Mouse (Mus musculus) hindbrain, postnatal 0 days (tissue): ENCODE results near the gene Rexo2. TPM values are rescaled to one million over a fixed set of nuclear protein-coding genes. Genes with fewer than 3 reads are reported as not detected.

Experiments used
- ATAC-seq: fragments of 200-750 bp; cut with Nextera tagmentation; 2 replicates; pipeline ENCODE4 v1.8.0; 2017; ENCODE audit warnings: mild to moderate bottlenecking, moderate TSS enrichment, moderate library complexity
- DNase-seq: peaks from one replicate; pipeline ENCODE4 v3.0.0-alpha.2; 2015; ENCODE audit warnings: low spot score
- H3K27ac ChIP-seq: fragments of 300-500 bp; sonication (generic); 2 replicates; pipeline ENCODE4 v1.5.1; 2014; ENCODE audit warnings: mild to moderate bottlenecking
- H3K27me3 ChIP-seq: fragments of 300-500 bp; sonication (generic); 2 replicates; pipeline ENCODE4 v1.6.1; 2014; ENCODE audit warnings: low read length, mixed read lengths; ENCODE audit not compliant: insufficient read depth
- H3K36me3 ChIP-seq: fragments of 300-500 bp; sonication (generic); 2 replicates; pipeline ENCODE4 v1.6.1; 2014; ENCODE audit warnings: low read length, mixed read lengths; ENCODE audit not compliant: insufficient read depth
- H3K4me1 ChIP-seq: fragments of 300-500 bp; sonication (generic); 2 replicates; pipeline ENCODE4 v1.6.1; 2014; ENCODE audit warnings: antibody characterized with exemption, low read length, mixed read lengths; ENCODE audit not compliant: insufficient read depth
- H3K4me2 ChIP-seq: fragments of 300-500 bp; sonication (generic); 2 replicates; pipeline ENCODE4 v1.6.1; 2014; ENCODE audit warnings: low read depth, mild to moderate bottlenecking, low read length, moderate library complexity, mixed read lengths
- H3K4me3 ChIP-seq: fragments of 300-500 bp; sonication (generic); 2 replicates; pipeline ENCODE4 v1.5.1; 2014; ENCODE audit warnings: low read length
- H3K9ac ChIP-seq: fragments of 300-500 bp; sonication (generic); replicated peaks from 2 replicates; pipeline ENCODE4 v1.6.1; 2014; ENCODE audit warnings: mild to moderate bottlenecking, low read length, moderate library complexity, mixed read lengths
- H3K9me3 ChIP-seq: fragments of 300-500 bp; sonication (generic); 2 replicates; pipeline ENCODE4 v1.6.1; 2016; ENCODE audit warnings: low read length, mixed read lengths
- CTCF ChIP-seq: IDR thresholded peaks from 2 replicates; pipeline ENCODE4 v1.5.1; 2016; ENCODE audit warnings: antibody characterized with exemption, control low read depth, low read depth
- WGBS: fragments of 180-500 bp; shearing (Covaris S2); extraction: QIAGEN DNeasy Blood & Tissue Kit; methylation state at CpG from one replicate; pipeline ENCODE4 v1.1.7; 2014; 5-methylcytosine and 5-hydroxymethylcytosine counted together
- polyA plus RNA-seq: library from polyadenylated mRNA; unstranded; fragments of >200 nt; fragmentation: Nextera tagmentation; extraction: Ambion mirVana; gene quantifications from 2 replicates; pipeline ENCODE4 v1.2.1, GENCODE M21; 2015
- total RNA-seq: library from RNA; depleted of rRNA; stranded (reverse); fragments of >200 nt; gene quantifications from 2 replicates; pipeline ENCODE4 v1.2.3, GENCODE M21; 2014

The Rexo2 gene
- total and polyA plus RNA-seq, 2 experiments from 2014 or later: 46.5 to 94.6 TPM

GRCm38 (mm10) chr9:48458879-48459278 is 21.5 kb downstream of the Rexo2 start:
- no peaks in the 10 kb centered on the region for H3K9me3 ChIP-seq
- H3K36me3 ChIP-seq: no peaks in the 10 kb centered on the region
- 70% methylated on average over 3 of the region's 3 CpGs for WGBS
- H3K9ac ChIP-seq: no peak overlapping the region
- no peak overlapping the region for H3K27ac ChIP-seq
- H3K4me2 ChIP-seq: no peak overlapping the region
- ATAC-seq (no peak), DNase-seq (no peak)
- no peaks in the 10 kb centered on the region for H3K4me1 ChIP-seq
- no peak overlapping the region for H3K4me3 ChIP-seq
- peak; percentile 44 for TF ChIP-seq CTCF
- no peaks in the 10 kb centered on the region for H3K27me3 ChIP-seq

- Histone ChIP-seq H3K36me3 (no peaks in the 10 kb centered on the region), H3K27me3 (no peaks in the 10 kb centered on the region), H3K4me3 (no peak overlapping the region), H3K9ac (no peak overlapping the region), H3K4me2 (no peak overlapping the region), H3K27ac (no peak overlapping the region), H3K9me3 (no peaks in the 10 kb centered on the region), H3K4me1 (no peaks in the 10 kb centered on the region)
- DNase-seq (no peak), ATAC-seq (no peak)
- no peak for TF ChIP-seq CTCF
- WGBS: 85% methylated on average over 3 of the region's 3 CpGs
These were observed 24.5 kb downstream of the Rexo2 start for GRCm38 (mm10) chr9:48455961-48456360.

GRCm38 (mm10) chr9:48450066-48450465 is 30.4 kb downstream of the Rexo2 start:
- DNase-seq: no peak
- no peak for TF ChIP-seq CTCF
- WGBS: 93% methylated on average over 17 of the region's 17 CpGs
- H3K36me3 ChIP-seq: no peaks in the 10 kb centered on the region
- H3K9me3 ChIP-seq: no peaks in the 10 kb centered on the region
- no peaks in the 10 kb centered on the region for H3K4me1 ChIP-seq
- H3K27ac ChIP-seq: no peak overlapping the region
- no peak overlapping the region for H3K9ac ChIP-seq
- no peak for ATAC-seq
- no peak overlapping the region for H3K4me2 ChIP-seq
- H3K27me3 ChIP-seq: no peaks in the 10 kb centered on the region
- no peak overlapping the region for H3K4me3 ChIP-seq

- Histone ChIP-seq H3K27me3 (no peaks in the 10 kb centered on the region), H3K36me3 (no peaks in the 10 kb centered on the region), H3K4me2 (no peak overlapping the region), H3K4me1 (no peaks in the 10 kb centered on the region), H3K27ac (no peak overlapping the region), H3K4me3 (no peak overlapping the region), H3K9ac (no peak overlapping the region), H3K9me3 (no peaks in the 10 kb centered on the region)
- WGBS: 38% methylated on average over 5 of the region's 5 CpGs
- peak; percentile 61 for TF ChIP-seq CTCF
- DNase-seq (peak; percentile 66), ATAC-seq (no peak)
These were observed 32.6 kb downstream of the Rexo2 start for GRCm38 (mm10) chr9:48447783-48448209.

GRCm38 (mm10) chr9:48444821-48445220 is 35.6 kb downstream of the Rexo2 start:
- H3K4me1 ChIP-seq: no peaks in the 10 kb centered on the region
- no peak overlapping the region for H3K4me2 ChIP-seq
- no peaks in the 10 kb centered on the region for H3K36me3 ChIP-seq
- DNase-seq (no peak), ATAC-seq (no peak)
- no peak overlapping the region for H3K9ac ChIP-seq
- H3K9me3 ChIP-seq: no peaks in the 10 kb centered on the region
- H3K27ac ChIP-seq: no peak overlapping the region
- WGBS: 89% methylated on average over 2 of the region's 2 CpGs
- no peak for TF ChIP-seq CTCF
- no peaks in the 10 kb centered on the region for H3K27me3 ChIP-seq
- H3K4me3 ChIP-seq: no peak overlapping the region

- Histone ChIP-seq H3K36me3 (no peaks in the 10 kb centered on the region), H3K4me3 (no peak overlapping the region), H3K27me3 (no peaks in the 10 kb centered on the region), H3K4me2 (no peak overlapping the region), H3K4me1 (no peaks in the 10 kb centered on the region), H3K27ac (no peak overlapping the region), H3K9me3 (no peaks in the 10 kb centered on the region), H3K9ac (no peak overlapping the region)
- no peak for TF ChIP-seq CTCF
- 76% methylated on average over 1 of the region's 1 CpGs for WGBS
- DNase-seq (no peak), ATAC-seq (no peak)
These were observed 36.5 kb downstream of the Rexo2 start for GRCm38 (mm10) chr9:48443873-48444272.

- H3K36me3 ChIP-seq: no peaks in the 10 kb centered on the region
- H3K4me2 ChIP-seq: no peak overlapping the region
- 85% methylated on average over 8 of the region's 8 CpGs for WGBS
- no peaks in the 10 kb centered on the region for H3K27me3 ChIP-seq
- H3K9me3 ChIP-seq: no peaks in the 10 kb centered on the region
- H3K4me3 ChIP-seq: no peak overlapping the region
- no peaks in the 10 kb centered on the region for H3K4me1 ChIP-seq
- no peak for DNase-seq
- no peak overlapping the region for H3K27ac ChIP-seq
- TF ChIP-seq CTCF: no peak
- ATAC-seq: no peak
- no peak overlapping the region for H3K9ac ChIP-seq
These were observed 48.0 kb downstream of the Rexo2 start for GRCm38 (mm10) chr9:48432449-48432848.
